Mouse (Mus musculus): ENCODE measurements around the gene Gpc1.

Gpc1 gene

GRCm38 (mm10) chr1:92833987-92834706, 2.7 kb downstream of the Gpc1 start:
- peak; percentile 82 for DNase-seq

GRCm38 (mm10) chr1:92837931-92838833, 6.7 kb downstream of the Gpc1 start:
- peak; percentile 9 for DNase-seq

GRCm38 (mm10) chr1:92839211-92839610, 7.8 kb downstream of the Gpc1 start:
- no peak for DNase-seq

- DNase-seq: peak; percentile 34
Measured at GRCm38 (mm10) chr1:92840231-92840890, 8.9 kb downstream of the Gpc1 start.

GRCm38 (mm10) chr1:92841427-92841826, 10.0 kb downstream of the Gpc1 start:
- DNase-seq: no peak

- no peak for DNase-seq
Measured at GRCm38 (mm10) chr1:92845889-92846288, 14.4 kb downstream of the Gpc1 start.

- no peak for DNase-seq
Measured at GRCm38 (mm10) chr1:92847873-92848839, 16.7 kb downstream of the Gpc1 start.

GRCm38 (mm10) chr1:92849491-92849890, 18.0 kb downstream of the Gpc1 start:
- peak; percentile 15 for DNase-seq

- DNase-seq: no peak
Measured at GRCm38 (mm10) chr1:92849938-92850574, 18.6 kb downstream of the Gpc1 start.

- DNase-seq: no peak
Measured at GRCm38 (mm10) chr1:92852450-92852849, 21.0 kb downstream of the Gpc1 start.

GRCm38 (mm10) chr1:92861503-92861902, 30.1 kb downstream of the Gpc1 start:
- DNase-seq: no peak

GRCm38 (mm10) chr1:92863268-92863667, 31.8 kb downstream of the Gpc1 start:
- no peak for DNase-seq

- DNase-seq: no peak
Measured at GRCm38 (mm10) chr1:92866170-92866569, 34.7 kb downstream of the Gpc1 start.

GRCm38 (mm10) chr1:92869985-92870384, 38.5 kb downstream of the Gpc1 start:
- DNase-seq: no peak

- DNase-seq: no peak
Measured at GRCm38 (mm10) chr1:92872666-92873065, 41.2 kb downstream of the Gpc1 start.

GRCm38 (mm10) chr1:92874011-92874410, 42.6 kb downstream of the Gpc1 start:
- no peak for DNase-seq

GRCm38 (mm10) chr1:92875360-92876111, 44.1 kb downstream of the Gpc1 start:
- no peak for DNase-seq

GRCm38 (mm10) chr1:92877431-92877978, 46.1 kb downstream of the Gpc1 start:
- no peak for DNase-seq

- DNase-seq: no peak
Measured at GRCm38 (mm10) chr1:92878066-92878741, 46.8 kb downstream of the Gpc1 start.

GRCm38 (mm10) chr1:92879266-92879665, 47.8 kb downstream of the Gpc1 start:
- no peak for DNase-seq
